Mouse (Mus musculus) intestine, embryonic 15.5 days (tissue): ENCODE measurements around the gene Krt18. TPM values are rescaled to one million over a fixed set of nuclear protein-coding genes. Genes with fewer than 3 reads are reported as not detected.
"Not testable (repeated sequence)": the region's sequence is repeated elsewhere in the genome, so short reads cannot be mapped to it uniquely, and the experiment has no call there.

ENCODE experiments used
- ATAC-seq: fragments of 200-750 bp; cut with Nextera tagmentation; 2 replicates; pipeline ENCODE4 v1.8.0; 2017; ENCODE audit warnings: moderate TSS enrichment, moderate library complexity
- H3K27ac ChIP-seq: fragments of 300-500 bp; sonication (generic); 2 replicates; pipeline ENCODE4 v1.5.1; 2015; ENCODE audit warnings: mild to moderate bottlenecking, inconsistent platforms
- H3K27me3 ChIP-seq: fragments of 300-500 bp; sonication (generic); replicated peaks from 2 replicates; pipeline ENCODE4 v1.6.1; 2015; ENCODE audit warnings: inconsistent platforms
- H3K36me3 ChIP-seq: fragments of 300-500 bp; sonication (generic); 2 replicates; pipeline ENCODE4 v1.6.1; 2015; ENCODE audit warnings: inconsistent platforms
- H3K4me1 ChIP-seq: fragments of 300-500 bp; sonication (generic); replicated peaks from 2 replicates; pipeline ENCODE4 v1.6.1; 2015; ENCODE audit warnings: inconsistent platforms
- H3K4me2 ChIP-seq: fragments of 300-500 bp; sonication (generic); replicated peaks from 2 replicates; pipeline ENCODE4 v1.6.1; 2015; ENCODE audit warnings: mild to moderate bottlenecking, inconsistent platforms
- H3K4me3 ChIP-seq: fragments of 300-500 bp; sonication (generic); replicated peaks from 2 replicates; pipeline ENCODE4 v1.5.1; 2015; ENCODE audit warnings: inconsistent platforms
- H3K9ac ChIP-seq: fragments of 300-500 bp; sonication (generic); 2 replicates; pipeline ENCODE4 v1.6.1; 2015; ENCODE audit warnings: inconsistent platforms
- H3K9me3 ChIP-seq: fragments of 300-500 bp; sonication (generic); 2 replicates; pipeline ENCODE4 v1.6.1; 2016; ENCODE audit warnings: inconsistent platforms
- WGBS: fragments of 180-500 bp; shearing (Covaris S2); methylation state at CpG from one replicate; pipeline ENCODE4 v1.1.7; 2015; 5-methylcytosine and 5-hydroxymethylcytosine counted together
- polyA plus RNA-seq: library from polyadenylated mRNA; unstranded; fragments of >200 nt; fragmentation: Nextera tagmentation; extraction: Ambion mirVana; gene quantifications from 2 replicates; pipeline ENCODE4 v1.2.1, GENCODE M21; 2015

Gene Krt18
- polyA plus RNA-seq, 1 experiment from 2014 or later, result 263 TPM

DNA sequence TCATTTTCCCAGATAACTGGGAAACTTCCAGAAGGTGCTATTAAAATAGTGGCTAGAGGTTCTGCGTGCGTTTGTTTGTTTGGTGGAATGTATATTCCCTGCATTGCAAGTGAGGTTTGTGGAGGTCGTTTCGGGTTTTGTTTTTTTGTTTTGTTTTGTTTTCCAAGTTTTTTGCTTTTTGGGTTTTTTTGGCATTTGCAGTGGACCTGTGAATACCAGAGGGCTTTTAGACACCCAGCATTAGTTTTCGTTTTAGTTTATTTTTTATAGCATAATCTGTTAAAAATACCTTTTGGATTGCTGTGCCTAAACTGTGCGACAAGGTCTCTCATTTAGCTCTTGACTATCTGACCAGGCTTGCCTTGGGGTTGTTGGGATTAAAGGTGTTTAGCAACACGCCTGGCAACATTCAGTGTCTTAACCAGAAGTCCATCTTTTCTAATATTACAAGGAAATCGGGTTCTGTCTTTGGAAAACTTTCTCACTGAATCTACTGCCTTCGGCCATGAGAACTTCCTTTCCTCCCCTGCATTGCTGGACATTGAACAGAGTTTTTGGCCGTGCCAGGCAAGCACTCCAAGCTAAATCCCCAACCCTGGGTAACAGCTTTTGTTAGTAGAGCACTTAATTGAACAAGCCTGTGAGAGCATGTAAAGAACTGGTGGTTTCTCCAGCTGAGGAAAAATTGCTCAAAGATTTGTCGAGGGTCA lies 47.1 kb downstream of the Krt18 start:
- WGBS, result 7% methylated on average over 11 of the region's 11 CpGs
- Histone ChIP-seq H3K4me3 (peak overlapping the region; percentile 81), H3K36me3 (no peaks in the 10 kb centered on the region), H3K4me2 (peak overlapping the region; percentile 61), H3K9ac (peak overlapping the region; percentile 92), H3K4me1 (no peaks in the 10 kb centered on the region), H3K27me3 (no peaks in the 10 kb centered on the region), H3K27ac (peak overlapping the region; percentile 94; the same call in 1 of the 2 replicates), H3K9me3 (no peaks in the 10 kb centered on the region)
- ATAC-seq, result no peak

DNA sequence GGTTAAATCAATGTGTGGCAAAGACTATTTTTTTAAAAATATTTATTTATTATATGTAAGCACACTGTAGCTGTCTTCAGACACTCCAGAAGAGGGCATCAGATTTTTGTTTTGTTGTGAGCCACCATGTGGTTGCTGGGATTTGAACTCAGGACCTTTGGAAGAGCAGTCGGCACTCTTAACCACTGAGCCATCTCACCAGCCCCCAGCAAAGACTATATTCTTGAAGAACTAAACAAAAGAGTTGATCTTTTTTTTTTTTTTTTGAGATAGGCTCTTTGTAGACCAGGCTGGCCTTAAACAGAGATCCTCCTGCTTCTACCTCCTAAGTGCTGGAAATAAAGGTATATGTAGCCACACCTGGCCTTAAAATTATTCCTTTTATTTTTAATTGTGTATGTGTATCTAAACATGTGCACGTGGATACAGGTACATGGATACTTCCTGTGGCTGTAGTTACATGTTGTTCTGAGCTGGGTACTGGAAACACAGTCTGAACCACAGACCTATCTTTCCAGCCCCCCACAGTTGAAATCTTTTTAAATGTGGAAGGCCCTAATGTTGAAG lies 49.2 kb downstream of the Krt18 start:
- Histone ChIP-seq H3K36me3 (no peaks in the 10 kb centered on the region), H3K9me3 (no peaks in the 10 kb centered on the region), H3K4me2 (no peak overlapping the region), H3K9ac (no peak overlapping the region), H3K4me3 (no peak overlapping the region), H3K27ac (no peak overlapping the region), H3K27me3 (no peaks in the 10 kb centered on the region), H3K4me1 (no peaks in the 10 kb centered on the region)
- no peak for ATAC-seq
- 94% methylated on average over 2 of the region's 2 CpGs for WGBS

GRCm38 (mm10) chr15:102079221-102079620 lies 51.2 kb downstream of the Krt18 start:
- Histone ChIP-seq H3K27ac (no peak overlapping the region), H3K4me3 (no peak overlapping the region), H3K27me3 (no peaks in the 10 kb centered on the region), H3K36me3 (peaks cover 6% of the 10 kb centered on the region; the same call in 1 of the 2 replicates), H3K4me1 (no peaks in the 10 kb centered on the region), H3K9me3 (no peaks in the 10 kb centered on the region), H3K9ac (no peak overlapping the region), H3K4me2 (no peak overlapping the region)
- ATAC-seq, result no peak
- WGBS, result 63% methylated on average over 4 of the region's 4 CpGs

DNA sequence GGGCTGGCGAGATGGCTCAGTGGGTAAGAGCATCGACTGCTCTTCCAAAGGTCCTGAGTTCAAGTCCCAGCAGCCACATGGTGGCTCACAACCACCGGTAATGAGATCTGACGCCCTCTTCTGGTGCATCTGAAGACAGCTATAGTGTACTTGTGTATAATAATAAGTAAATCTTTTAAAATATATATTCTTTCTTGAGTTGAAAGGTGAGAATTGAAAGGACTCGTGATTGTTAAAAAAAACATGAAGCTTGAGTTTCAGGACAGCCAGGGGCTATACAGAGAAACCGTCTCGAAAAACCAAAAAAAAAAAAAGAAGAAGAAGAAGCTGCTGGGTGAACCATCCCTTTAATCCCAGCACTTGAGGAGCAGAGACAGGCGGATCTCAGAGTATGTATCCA lies 51.9 kb downstream of the Krt18 start:
- not testable (repeated sequence) for H3K27ac ChIP-seq, H3K4me2 ChIP-seq, H3K27me3 ChIP-seq, ATAC-seq, H3K9ac ChIP-seq, H3K4me1 ChIP-seq, H3K4me3 ChIP-seq, H3K9me3 ChIP-seq
- 78% methylated on average over 8 of the region's 8 CpGs for WGBS
- H3K36me3 ChIP-seq, result peaks cover 12% of the 10 kb centered on the region

DNA sequence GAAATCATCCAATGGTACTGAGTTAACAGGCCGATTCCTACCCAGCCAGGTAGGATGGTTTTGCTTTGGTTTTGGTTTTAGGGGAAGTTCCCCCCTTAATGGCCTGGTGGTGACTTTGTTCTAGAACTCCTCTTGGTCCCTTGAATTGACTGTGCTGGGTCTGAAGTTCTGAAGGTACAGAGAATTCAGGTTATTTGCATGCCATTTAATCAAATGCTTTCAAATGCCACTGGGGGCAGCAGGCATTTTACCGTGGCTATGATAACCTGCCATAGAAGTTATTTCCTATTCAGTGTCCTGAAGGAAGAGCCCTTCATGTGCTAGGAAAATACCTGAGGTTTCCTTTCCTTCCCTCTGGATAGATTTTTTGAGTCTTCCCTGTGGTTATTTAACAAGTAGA lies 52.4 kb downstream of the Krt18 start:
- Histone ChIP-seq H3K4me2 (no peak overlapping the region), H3K36me3 (peaks cover 12% of the 10 kb centered on the region), H3K4me1 (no peaks in the 10 kb centered on the region), H3K9me3 (no peaks in the 10 kb centered on the region), H3K27ac (no peak overlapping the region), H3K27me3 (no peaks in the 10 kb centered on the region), H3K9ac (0 out of 2 replicates have a peak overlapping the region, but pooled peaks have one; percentile 2), H3K4me3 (no peak overlapping the region)
- WGBS, result 63% methylated on average over 2 of the region's 2 CpGs
- ATAC-seq, result no peak

Other genes starting within 250 kb of the Krt18 start
- gene Krt72, start 241.7 kb upstream of the Krt18 start, polyA plus RNA-seq, result not detected in 2 replicates
- gene Krt73, start 225.8 kb upstream of the Krt18 start, polyA plus RNA-seq, result not detected in 2 replicates
- gene Krt2, start 210.0 kb upstream of the Krt18 start, polyA plus RNA-seq, result not detected in 2 replicates
- gene Krt1, start 177.4 kb upstream of the Krt18 start, polyA plus RNA-seq, result 0.62 and 0.92 TPM in 2 replicates
- gene Krt77, start 158.5 kb upstream of the Krt18 start, polyA plus RNA-seq, result not detected in 2 replicates
- gene Krt76, start 135.3 kb upstream of the Krt18 start, polyA plus RNA-seq, result not detected in 2 replicates
- 0.85 and 1.2 TPM in 2 replicates for gene Krt4, start 103.4 kb upstream of the Krt18 start, polyA plus RNA-seq
- 0.13 and 0.15 TPM in 2 replicates for gene Krt79, start 87.9 kb upstream of the Krt18 start, polyA plus RNA-seq
- gene Krt78, start 73.9 kb upstream of the Krt18 start, polyA plus RNA-seq, result 0.05 and 0.25 TPM in 2 replicates
- gene Krt8, start 23.7 kb upstream of the Krt18 start, polyA plus RNA-seq, result 775 and 835 TPM in 2 replicates
- gene Eif4b, start 45.6 kb downstream of the Krt18 start, polyA plus RNA-seq, result 122 and 124 TPM in 2 replicates
- gene Tns2, start 72.2 kb downstream of the Krt18 start, polyA plus RNA-seq, result 28.2 and 31.8 TPM in 2 replicates
- 20.7 and 24.3 TPM in 2 replicates for gene Spryd3, start 108.1 kb downstream of the Krt18 start, polyA plus RNA-seq
- gene Igfbp6, start 116.2 kb downstream of the Krt18 start, polyA plus RNA-seq, result 10.9 and 12.7 TPM in 2 replicates
- gene Soat2, start 122.3 kb downstream of the Krt18 start, polyA plus RNA-seq, result 12.0 and 14.3 TPM in 2 replicates
- 41.3 and 44.1 TPM in 2 replicates for gene Zfp740, start 175.1 kb downstream of the Krt18 start, polyA plus RNA-seq
- 45.8 and 49.3 TPM in 2 replicates for gene Csad, start 176.5 kb downstream of the Krt18 start, polyA plus RNA-seq
- 10.8 and 12.9 TPM in 2 replicates for gene Itgb7, start 203.8 kb downstream of the Krt18 start, polyA plus RNA-seq
- gene Rarg, start 229.3 kb downstream of the Krt18 start, polyA plus RNA-seq, result 15.8 and 16.5 TPM in 2 replicates
- 0.08 and 0.14 TPM in 2 replicates for gene Gm9918, start 242.4 kb downstream of the Krt18 start, polyA plus RNA-seq